Comparison of ENCODE assay signal across 8 mouse cellular contexts in the genomic region with DNA sequence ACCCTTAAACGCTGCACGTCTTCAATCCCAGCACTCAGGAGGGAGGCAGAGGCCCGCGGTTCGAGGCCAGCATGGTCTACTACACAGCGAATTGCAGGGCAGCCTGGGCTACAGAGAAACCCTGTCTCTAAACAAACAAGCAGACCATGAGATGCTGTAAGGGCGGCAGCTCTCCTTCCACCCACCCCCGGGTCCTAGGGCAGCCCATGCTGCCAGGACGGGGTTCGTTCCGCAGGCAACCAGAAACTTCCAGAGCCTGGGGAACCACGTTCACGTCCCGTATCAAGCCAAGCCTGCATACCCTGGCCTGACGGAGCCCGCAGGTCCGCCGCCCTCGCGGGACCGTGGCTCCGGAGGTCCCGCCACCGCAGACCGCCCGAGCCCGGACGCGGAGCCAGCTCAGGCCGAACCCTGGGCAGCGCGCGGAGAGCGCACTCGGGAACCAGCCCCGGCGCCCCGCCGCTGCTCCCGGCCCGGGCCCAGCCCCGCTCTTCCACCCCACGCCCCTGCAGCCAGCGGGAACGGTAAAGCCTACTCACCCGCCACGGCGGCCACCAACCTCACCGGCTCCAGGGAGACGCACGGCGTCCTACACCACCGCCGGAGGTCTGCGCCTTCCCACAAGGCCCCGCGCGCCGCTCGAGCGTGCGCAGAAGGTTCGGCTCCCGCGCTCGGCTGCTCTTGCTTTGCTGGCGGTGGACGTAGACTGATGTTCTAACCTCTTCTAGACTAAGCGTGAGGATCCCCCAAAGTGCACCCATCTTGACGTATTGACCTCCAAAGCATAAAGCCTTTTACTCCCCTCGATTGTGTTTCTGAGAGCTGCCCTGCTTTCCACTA. TPM values are rescaled to one million over a fixed set of nuclear protein-coding genes. Genes with fewer than 3 reads are reported as not detected.
DNase-seq lines count a peak whose midpoint lies in the region; ATAC-seq lines count a peak whose summit lies in the region.

A gene (minus strand): TSS at position 615 of the 840 bp plus-strand sequence.

- H3K4me2 ChIP-seq in intestine, embryonic 14.5 days (ENCODE audit: low read length), result peak within 1 kb of the TSS; percentile 75

- intact Hi-C loops in gastrocnemius, postnatal 14 days (cut with DNase I; ENCODE audit: low total_unique reads), result no loop called here
- intact Hi-C loops in left cerebral cortex, postnatal 10 days (cut with DNase I), result no loop called here

- no peaks in the 10 kb centered on the region for H3K9me3 ChIP-seq in intestine, embryonic 14.5 days (ENCODE audit: control insufficient read depth, low read length)

- H3K36me3 ChIP-seq in intestine, embryonic 14.5 days (ENCODE audit: control insufficient read depth, insufficient read depth, low read length), result peaks cover 25% of the 10 kb centered on the region

- WGBS in intestine, embryonic 14.5 days, result under 1% methylated on average over 70 of the region's 71 CpGs

- peak within 1 kb of the TSS; percentile 86 for H3K4me3 ChIP-seq in intestine, embryonic 14.5 days (ENCODE audit: low read depth, low read length)

- peak within 1 kb of the TSS; percentile 87 for H3K9ac ChIP-seq in intestine, embryonic 14.5 days (ENCODE audit: low read length)

- H3K27me3 ChIP-seq in intestine, embryonic 14.5 days (replicated peaks; ENCODE audit: control insufficient read depth, insufficient read depth, low read length), result no peaks in the 10 kb centered on the region

- H3K4me1 ChIP-seq in intestine, embryonic 14.5 days (replicated peaks; ENCODE audit: control insufficient read depth, insufficient read depth, low read length), result peaks cover 13% of the 10 kb centered on the region; the same call in 1 of the 2 replicates

- DNase-seq in adrenal gland, adult 18-20 months (ENCODE audit: low spot score in 2 of 2), result peak; percentile 86 to 88
- DNase-seq in embryo, embryonic 10.5 days (ENCODE audit: low spot score), result peak; percentile 90
- DNase-seq in gastrocnemius, postnatal 14 days, result peak; percentile 87
- peak; percentile 92 for DNase-seq in intestine, embryonic 14.5 days (ENCODE audit: low spot score)
- DNase-seq in left cerebral cortex, postnatal 10 days (ENCODE audit: extremely low spot score in 1 of 2, low spot score in 2 of 2), result peak; percentile 74 to 90
- DNase-seq in right cerebral cortex, postnatal 14 days, result peak; percentile 84
- peak; percentile 84 for DNase-seq in urinary bladder, postnatal 25 days (ENCODE audit: low spot score)

- ATAC-seq in intestine, embryonic 14.5 days (replicated peaks; ENCODE audit: low FRiP score, low TSS enrichment, low read depth), result peak; percentile 84
- peak; percentile 96 for ATAC-seq in megakaryocyte progenitor cell, adult 5-6 weeks (replicated peaks; ENCODE audit: poor library complexity)

- H3K27ac ChIP-seq in intestine, embryonic 14.5 days (ENCODE audit: low read depth), result 0 out of 2 replicates have a peak within 1 kb of the TSS, but pooled peaks have one; percentile 16

RNA-seq across cellular contexts. Expression of the gene that starts here (rescaled TPM):
- total RNA-seq in adrenal gland, adult 18-20 months (2021), result 10 to 100 TPM; 14.7 to 16.2 TPM
- total RNA-seq in gastrocnemius, postnatal 14 days (2021), result 10 to 100 TPM in 1 of 2 experiments, 1 to 10 TPM in 1; 9.4 to 10.4 TPM
- 34.1 and 36.4 TPM in 2 replicates for polyA plus RNA-seq in intestine, embryonic 14.5 days (2014; fragmentation: Nextera tagmentation; extraction: Ambion mirVana)
- 10 to 100 TPM; 27.9 to 31.9 TPM for total RNA-seq in left cerebral cortex, postnatal 10 days (2021)
- total RNA-seq in megakaryocyte progenitor cell, adult 5-6 weeks (2015), result 20.7 and 21.9 TPM in 2 replicates
- 36.0 and 46.6 TPM in 2 replicates for total RNA-seq in megakaryocyte progenitor cell, adult 5-6 weeks (2017)

Comparison
In these comparisons a context has a peak if more than half of its experiments do, and no peak if none do; other contexts are left out.
1. Peak in every context shown above with its lines: DNase-seq, ATAC-seq, H3K4me3 ChIP-seq and H3K27ac ChIP-seq.